Mouse (Mus musculus) neural tube, embryonic 10.5 days (tissue): ENCODE measurements around the gene Zbtb1.
"Not testable (repeated sequence)": the region's sequence is repeated elsewhere in the genome, so short reads cannot be mapped to it uniquely, and the experiment has no call there.

Experiments used
- DNase-seq: peaks from one replicate; pipeline ENCODE4 v3.0.0-alpha.2; 2017; ENCODE audit warnings: low spot score; ENCODE audit errors: extremely low spot score

Gene Zbtb1

DNA sequence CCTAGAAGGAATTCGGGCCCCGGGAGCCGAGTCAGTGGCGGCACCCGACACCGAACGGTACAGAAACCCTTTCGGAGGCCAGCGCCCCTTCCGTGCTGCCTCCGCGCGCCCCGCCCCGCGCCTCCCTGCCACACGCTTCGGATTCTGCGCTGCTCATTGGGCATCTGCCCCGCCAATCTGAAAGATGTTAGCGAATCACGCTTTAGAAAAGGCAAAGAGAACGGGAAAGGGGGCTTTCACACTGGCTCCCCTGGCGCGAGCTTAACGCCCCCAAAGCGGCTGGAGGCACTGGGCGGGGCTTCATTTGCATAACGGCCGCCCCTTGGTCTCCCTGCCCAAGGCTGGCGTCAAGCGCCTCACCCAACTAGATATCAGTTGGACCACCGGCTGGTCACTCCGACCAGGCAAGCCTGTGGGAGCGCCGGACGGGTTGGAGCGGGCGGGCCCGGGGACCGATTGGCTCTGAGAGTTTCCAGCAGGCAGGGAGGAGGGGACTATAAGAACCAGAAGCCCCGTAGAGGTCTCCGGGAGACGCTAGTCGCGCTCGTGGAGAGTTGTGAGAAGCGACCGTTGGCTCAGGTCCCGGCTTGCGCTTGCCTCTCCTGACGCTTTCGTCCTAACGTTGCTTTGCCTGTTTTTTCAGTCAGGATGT lies 33.9 kb downstream of the Zbtb1 start, which contains the start of gene Hspa2:
TSS of gene Hspa2 (plus strand) at position 291 of the 652 bp plus-strand sequence.
- peak; percentile 99 for DNase-seq

DNA sequence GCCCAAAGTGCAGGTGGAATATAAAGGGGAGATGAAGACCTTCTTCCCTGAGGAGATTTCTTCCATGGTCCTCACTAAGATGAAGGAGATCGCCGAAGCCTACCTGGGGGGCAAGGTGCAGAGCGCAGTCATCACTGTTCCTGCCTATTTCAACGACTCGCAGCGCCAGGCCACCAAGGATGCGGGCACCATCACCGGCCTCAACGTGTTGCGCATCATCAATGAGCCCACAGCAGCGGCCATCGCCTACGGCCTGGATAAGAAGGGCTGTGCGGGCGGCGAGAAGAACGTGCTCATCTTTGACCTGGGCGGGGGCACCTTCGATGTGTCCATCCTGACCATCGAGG lies 34.7 kb downstream of the Zbtb1 start:
- no peak for DNase-seq

DNA sequence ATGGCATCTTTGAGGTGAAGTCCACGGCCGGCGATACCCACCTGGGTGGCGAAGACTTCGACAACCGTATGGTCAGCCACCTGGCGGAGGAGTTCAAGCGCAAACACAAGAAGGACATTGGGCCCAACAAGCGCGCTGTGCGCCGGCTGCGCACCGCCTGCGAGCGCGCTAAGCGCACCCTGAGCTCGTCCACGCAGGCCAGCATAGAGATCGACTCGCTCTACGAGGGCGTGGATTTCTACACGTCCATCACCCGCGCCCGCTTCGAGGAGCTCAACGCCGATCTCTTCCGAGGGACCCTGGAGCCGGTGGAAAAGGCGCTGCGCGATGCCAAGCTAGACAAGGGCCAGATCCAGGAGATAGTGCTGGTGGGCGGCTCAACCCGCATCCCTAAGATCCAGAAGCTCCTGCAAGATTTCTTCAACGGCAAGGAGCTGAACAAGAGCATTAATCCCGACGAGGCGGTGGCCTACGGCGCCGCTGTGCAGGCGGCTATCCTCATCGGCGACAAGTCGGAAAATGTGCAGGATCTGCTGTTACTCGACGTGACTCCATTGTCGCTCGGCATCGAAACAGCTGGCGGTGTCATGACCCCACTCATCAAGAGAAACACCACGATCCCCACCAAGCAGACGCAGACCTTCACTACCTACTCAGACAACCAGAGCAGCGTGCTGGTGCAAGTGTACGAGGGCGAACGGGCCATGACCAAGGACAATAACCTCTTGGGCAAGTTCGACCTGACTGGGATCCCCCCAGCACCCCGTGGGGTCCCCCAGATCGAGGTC lies 35.3 kb downstream of the Zbtb1 start:
- peak; percentile 63 for DNase-seq

DNA sequence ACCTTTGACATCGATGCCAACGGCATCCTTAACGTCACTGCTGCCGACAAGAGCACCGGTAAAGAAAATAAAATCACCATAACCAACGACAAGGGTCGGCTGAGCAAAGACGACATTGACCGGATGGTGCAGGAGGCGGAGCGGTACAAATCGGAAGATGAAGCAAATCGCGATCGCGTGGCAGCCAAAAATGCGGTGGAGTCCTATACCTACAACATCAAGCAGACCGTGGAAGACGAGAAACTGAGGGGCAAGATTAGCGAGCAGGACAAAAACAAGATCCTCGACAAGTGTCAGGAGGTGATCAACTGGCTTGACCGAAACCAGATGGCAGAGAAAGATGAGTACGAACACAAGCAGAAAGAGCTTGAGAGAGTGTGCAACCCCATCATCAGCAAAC lies 35.9 kb downstream of the Zbtb1 start:
- DNase-seq, result peak; percentile 58

DNA sequence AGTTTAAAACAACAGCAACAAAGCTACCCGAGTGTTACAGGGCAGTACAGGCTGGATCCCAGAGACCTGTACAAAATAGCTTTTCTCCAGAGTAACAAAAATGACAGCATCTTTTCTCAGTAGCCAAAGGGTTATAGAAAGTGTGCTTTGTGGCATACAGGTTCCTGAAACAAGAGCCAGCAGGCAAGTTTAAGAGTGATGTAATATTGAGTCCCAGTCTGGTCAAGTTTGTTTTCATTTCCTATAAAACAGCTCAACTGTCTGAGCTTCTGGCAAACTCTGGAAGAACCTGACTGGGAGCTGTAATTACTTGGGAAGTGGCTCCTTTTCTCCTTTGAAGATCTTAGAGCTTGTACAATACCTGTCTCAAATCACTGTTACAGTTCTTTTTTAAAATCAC lies 37.1 kb downstream of the Zbtb1 start:
- no peak for DNase-seq

DNA sequence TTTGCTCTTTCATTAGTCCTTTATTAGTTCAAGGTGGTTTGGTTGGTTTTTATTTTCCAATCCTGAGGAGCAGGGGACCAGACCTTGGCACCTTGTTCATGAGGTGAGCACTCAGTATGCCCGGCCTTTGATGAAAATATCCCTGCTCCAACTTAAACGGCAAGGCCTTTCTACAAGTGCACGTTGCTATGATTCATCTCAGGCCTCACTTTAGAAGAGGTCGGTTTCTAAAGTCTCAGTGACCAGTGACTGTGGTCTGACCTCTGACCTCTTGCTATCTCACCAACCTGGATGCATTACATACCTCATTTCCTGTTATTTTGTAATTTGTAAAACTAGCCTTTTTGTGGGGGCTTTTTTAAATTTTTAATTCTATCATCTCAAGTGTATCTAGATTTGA lies 39.1 kb downstream of the Zbtb1 start:
- no peak for DNase-seq

DNA sequence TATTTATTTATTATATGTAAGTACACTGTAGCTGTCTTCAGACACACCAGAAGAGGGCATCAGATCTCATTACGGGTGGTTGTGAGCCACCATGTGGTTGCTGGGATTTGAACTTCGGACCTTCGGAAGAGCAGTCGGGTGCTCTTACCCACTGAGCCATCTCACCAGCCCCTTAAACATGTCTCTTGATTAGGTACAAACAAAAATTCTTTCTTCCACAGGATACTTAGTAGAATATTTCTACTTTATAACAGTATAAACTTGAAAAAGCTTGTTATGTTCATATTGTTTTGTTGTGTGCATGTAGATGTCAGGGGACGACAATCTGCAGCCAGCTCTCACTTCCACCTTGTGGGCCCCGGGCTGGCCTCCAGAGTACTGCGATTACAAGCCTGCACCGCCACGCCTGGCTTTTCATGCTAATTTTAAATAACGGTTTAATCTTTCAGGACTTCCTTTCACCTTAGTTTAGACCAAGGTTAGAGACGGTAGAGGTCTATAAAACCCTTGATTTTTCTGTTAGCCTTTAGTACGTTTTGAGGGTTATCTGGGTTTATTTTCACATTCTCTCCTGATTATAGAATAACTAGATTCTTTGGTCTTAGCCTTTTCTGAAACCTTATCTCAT lies 45.4 kb downstream of the Zbtb1 start:
- DNase-seq, result no peak

DNA sequence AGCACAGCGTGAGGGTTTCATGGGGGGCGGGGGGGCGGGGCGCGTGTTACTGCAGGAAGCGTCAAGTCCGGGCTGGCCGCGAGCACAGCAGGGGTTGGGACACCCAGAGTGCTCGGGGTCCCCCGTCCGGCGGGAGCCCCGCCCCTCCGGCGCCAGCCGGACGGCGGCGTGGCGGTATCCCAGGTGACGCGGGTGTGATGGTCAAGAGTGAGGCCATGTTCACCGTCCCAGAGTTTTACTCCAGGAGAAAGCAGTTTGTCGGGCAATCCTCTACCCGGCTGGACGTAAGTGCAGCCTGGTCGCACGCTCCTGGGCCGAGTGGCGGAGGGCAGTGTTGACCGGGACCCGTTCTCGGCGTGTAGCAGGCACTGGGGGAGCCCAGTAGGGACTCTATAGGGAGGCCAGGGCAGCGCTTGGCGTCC lies 47.4 kb downstream of the Zbtb1 start, which contains the start of gene Ppp1r36:
TSS of gene Ppp1r36 (plus strand) at position 106 of the 422 bp plus-strand sequence.
- peak; percentile 56 for DNase-seq

DNA sequence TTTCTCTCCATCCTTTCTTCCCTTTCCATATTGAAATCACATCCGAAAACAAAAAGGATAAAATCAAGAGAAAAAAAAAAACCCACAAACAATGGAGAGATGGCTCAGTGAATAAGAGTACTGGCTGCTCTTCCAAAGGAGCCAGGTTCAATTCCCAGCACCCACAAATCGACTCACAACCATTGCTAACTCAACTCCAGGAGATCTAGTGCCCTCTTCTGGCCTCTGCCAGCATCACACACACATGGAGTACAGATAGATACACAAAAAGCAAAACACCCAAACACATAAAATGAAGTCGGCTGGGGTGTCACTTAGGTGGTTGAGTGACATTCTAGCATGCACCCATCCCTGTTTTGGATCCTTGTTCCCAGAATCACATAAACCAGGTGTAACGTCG lies 48.3 kb downstream of the Zbtb1 start:
- no peak for DNase-seq

DNA sequence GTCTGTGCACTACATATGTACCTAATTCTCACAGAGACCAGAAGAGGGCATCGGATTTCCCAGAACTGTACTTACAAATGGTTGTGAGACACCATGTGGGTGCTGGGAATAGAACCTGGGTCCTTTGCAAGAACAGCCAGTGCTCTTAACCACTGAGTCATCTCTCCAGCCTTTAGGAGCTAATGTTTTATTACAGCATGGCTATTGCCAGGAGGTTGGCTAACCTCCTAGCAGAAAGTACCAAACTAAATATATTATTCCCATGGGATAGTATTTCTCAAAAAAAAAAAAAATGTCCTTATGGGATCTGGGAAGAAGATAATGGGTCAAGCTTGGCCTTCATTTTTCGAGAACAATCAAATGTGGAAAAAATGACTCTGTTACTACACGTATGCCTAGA lies 55.2 kb downstream of the Zbtb1 start:
- no peak for DNase-seq

DNA sequence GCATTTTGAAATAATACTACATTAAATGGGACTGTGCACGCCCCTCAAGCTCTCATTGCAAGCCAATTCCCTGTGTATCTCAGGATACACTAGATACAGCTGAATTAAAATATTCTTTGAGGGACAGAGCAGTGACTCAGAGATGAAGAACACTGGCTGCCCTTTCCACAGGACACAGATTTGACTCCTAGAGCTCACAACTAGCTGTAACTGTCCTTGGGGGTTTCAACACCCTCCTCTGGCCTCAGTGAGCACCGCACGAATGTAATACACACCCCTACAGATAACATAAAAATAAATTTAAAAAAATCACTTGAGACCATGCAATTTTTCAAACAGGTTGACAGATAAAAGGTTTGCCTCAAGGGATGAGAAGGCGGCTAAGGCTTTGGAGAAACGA lies 57.5 kb downstream of the Zbtb1 start:
- DNase-seq, result no peak

DNA sequence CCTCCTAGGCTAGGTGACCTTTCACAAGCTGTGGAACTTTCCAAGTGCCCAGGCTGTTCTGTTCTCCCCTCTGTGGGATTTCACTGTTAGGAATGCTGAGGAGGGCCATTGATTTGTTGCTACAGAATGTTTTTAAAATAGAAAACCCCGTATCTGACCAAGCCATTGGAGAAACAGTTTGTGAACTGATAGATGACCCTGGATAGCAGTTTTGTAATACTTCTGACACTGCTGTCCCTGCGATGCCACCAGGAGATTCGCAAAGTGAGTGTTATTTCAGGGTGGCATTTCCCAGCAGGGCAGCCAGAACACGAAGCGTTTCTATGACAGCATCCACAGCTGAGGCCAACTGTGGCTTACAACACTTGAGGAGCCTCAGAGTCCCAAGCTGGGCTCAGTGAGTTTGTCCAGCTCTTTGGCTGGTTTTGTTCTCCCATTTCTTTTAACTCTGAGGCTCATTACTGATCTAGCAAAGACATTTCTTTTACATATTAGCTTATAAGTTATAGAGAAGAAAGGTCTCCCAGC lies 60.9 kb downstream of the Zbtb1 start:
- no peak for DNase-seq

DNA sequence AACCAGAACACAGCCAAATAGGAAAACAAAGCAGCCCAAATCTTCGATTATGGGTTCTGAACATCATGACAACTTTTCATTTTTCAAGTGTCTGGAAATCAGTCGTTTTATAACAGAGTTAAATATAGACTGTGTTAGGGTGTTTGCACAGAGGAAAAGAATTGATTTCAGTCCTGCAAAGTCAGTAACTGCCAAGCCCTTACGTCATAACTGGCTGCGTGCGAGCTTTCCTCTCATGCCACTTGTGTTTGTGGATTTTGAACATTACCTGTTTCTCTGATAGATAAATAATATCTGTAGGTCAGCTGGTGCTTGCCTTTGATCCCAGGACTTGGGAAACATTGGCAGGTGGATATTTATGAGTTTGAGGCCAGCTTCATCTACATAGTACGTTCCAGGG lies 61.4 kb downstream of the Zbtb1 start:
- no peak for DNase-seq

DNA sequence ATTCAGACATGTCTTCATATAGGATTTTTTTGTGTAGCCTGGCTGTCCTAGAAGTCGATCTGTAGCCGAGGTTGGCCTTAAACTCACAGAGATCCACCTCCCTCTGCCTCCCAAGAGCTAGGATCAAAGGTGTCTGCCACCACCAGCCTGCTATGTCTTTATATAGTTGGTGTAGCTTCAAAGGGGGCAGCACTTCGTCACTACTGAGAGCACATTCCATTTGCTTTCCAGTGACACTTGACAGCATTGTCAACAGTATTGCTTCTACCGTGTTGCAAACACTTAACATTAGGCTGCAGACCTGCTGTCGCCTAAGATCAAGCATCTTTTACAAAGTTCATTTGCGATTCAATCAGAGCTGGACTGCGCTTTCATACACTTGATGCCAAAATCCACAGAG lies 64.0 kb downstream of the Zbtb1 start:
- no peak for DNase-seq

DNA sequence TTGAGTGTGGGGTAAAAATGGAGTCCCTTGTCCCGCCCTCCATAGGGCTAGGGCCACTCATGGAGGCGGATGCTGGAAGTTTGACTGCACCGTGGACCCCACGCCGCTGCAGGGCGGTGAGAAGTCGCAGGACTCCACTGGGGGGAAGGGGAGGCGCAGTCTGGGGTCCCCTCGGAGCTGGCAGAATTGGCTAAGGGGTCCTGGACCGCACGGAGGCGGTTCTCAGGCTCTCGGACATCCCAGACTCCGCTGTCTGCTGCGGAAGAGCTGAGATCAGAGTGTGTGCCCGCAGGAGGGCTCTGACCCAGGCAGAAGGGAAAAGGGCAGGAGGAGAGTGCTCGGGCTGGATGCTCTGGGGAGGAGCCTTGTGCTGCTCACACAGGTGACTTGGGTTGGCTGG lies 65.0 kb downstream of the Zbtb1 start:
- DNase-seq, result peak; percentile 37

DNA sequence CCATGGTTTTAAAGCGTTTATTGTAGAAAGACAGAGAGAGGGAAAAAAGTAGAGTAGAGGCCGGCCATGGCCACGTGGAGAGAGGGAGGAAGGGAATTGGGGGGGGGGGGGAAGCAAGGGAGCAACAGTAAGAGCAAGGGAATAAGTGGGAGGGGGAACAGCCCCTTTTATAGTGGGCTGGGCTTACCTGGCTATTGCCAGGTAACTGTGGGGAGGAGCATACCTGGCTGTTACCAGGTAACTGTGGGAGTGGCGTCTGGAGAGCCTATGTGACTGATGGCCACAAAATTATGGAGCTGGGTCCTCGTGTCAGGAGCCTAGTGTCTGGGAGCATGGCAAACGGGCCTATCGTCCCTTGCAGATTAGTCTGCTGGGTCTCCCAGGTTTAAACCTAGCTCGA lies 65.5 kb downstream of the Zbtb1 start:
- no peak for DNase-seq

DNA sequence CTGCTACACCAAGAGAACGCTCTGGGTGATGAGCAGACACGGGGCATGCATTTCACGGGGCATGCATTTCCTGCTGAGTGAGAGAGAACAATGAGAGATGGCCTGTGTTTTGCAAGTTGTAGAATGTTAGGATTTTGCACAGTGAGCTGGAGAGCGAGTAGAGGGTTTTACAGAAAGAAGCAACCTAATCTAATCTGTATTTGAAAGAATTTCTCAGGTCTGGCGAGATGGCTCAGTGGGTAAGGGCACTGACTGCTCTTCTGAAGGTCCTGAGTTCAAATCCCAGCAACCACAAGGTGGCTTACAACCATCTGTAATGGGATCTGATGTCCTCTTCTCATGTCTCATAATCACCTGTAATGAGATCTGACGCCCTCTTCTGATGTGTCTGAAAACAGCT lies 73.4 kb downstream of the Zbtb1 start:
- not testable (repeated sequence) for DNase-seq

DNA sequence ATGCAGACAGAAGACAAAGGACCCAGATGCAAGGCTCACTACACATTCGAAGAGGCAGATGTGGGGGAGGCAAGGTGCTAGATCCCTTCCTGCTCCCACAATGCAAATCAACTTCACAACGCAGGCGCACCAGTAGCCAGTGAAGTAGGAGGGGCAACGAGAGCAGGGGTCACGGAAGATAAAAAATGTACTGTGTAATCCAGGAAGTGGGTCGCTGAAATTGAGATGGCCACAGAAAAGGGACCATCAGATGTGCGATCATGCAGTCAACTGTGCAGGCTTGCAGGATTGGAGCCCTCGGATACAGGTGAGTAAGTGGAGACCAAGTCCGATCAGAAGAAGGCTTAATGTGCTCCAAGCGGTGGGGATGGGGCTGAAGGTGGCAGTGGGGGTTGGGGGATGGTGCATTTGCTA lies 74.3 kb downstream of the Zbtb1 start:
- no peak for DNase-seq

DNA sequence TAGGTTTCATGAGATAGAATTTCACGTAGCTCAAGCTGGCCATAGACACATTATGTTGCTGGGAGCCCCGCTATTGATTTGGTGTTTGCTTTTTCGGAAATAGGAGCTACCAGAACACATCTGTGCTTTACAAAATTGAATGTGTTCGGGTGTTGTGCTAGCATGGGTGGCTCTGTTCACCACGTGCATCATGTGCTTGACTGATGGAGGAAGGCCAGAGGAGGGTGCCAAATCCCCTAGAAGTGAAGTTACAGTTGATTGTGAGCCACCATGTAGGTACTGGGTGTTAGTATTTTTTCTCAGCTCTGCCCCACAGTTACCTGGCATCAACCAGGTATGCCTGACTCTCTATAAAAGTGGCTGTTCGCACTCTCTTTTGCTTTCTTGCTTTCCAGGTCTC lies 74.8 kb downstream of the Zbtb1 start:
- no peak for DNase-seq

DNA sequence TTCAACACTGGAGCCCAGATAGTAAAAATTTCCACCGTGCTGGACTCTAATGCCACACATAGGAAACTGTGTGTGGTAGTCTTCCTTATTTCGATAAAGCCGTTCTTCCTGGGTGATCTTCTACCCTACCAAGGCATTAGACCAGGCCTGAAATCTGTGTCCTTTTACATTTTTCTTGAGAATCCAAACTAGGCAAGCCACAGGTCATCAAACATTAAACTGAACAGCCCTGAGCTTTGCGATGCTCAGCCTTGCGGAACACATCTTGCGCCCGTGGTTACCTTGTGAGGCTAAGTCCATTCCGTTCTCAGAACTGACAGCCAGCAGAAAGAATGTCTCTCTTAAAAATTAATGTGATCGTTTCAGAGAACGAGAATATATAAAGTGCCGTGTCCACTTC lies 76.1 kb downstream of the Zbtb1 start:
- no peak for DNase-seq
